Mouse (Mus musculus): Measurements from ENCODE around the gene Map3k20. TPM values are rescaled to one million over a fixed set of nuclear protein-coding genes. Genes with fewer than 3 reads are reported as not detected.

Gene Map3k20
- total RNA-seq, 2 experiments from 2014 or later, result 270 to 291 TPM

DNA sequence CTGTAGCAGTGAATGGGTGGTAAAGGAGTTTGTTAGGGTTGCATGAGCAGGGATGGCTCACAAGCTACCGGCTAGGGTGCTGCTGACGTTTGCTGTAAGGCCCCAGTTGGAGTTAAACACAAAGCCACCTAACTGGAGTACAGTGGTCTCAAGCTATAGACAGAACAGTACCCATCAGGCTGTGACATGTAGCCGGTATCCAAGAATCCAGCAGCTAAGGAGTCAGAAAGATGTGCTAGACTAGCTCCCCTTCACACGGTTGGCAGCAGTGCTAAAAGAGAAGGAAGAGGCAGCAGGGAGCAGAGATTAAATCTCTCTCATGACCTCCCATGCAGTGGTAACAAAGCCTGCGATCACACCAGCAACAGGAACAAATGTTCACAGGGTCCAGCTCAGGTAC, 36.2 kb downstream of the Map3k20 start:
- DNase-seq, result no peak

DNA sequence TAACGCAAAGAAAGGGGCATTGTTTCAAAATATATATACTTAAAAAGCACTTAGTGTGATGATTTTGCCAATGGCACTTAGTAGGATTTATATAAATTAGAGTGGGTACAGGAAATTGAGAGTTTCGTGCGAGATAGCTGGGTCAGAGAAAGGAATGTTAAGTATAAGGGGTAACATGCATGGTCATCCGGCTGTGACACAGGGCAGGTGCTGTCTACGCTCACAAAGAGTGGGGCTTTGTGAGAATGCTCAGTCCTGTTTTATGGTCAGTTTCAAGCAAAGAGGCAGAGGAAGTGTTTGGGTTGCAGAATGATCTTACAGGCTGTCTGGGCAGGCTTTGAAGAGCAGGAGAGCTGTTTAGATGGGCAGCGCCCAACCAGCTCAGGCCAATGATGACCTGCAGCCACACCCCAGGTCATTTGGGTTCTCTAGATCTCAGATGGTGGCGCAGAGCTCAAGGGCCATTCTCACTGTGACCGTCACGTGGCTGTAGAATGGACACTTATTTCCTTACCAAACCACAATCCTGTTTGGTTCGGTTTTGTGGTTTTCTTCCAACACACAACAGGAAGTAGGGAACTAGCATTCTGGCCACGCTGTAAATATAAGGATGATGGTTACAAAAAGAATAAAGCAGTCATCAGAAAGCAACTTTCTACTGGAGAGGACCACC, 37.4 kb downstream of the Map3k20 start:
- no peak for DNase-seq

DNA sequence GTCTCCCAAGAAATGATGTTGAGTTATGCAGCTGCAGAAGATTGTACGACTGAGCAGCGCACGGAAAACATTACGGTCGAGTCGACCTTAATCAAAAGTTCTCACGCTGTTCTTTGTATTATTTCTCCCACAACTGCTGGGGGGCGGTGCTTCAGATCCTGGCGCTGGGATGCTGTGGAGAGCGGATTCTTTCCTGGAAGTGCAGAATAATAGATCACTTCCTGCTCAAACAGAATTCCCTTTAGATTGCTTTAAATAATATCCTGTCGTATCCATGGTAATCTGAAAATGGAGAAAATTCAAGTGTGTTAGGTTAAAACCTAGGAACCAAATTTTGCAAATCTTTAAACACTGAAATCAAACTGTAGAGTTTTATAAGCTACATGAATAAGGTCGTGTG, 39.0 kb downstream of the Map3k20 start:
- DNase-seq, result peak in 1 of 2 experiments; percentile 46

DNA sequence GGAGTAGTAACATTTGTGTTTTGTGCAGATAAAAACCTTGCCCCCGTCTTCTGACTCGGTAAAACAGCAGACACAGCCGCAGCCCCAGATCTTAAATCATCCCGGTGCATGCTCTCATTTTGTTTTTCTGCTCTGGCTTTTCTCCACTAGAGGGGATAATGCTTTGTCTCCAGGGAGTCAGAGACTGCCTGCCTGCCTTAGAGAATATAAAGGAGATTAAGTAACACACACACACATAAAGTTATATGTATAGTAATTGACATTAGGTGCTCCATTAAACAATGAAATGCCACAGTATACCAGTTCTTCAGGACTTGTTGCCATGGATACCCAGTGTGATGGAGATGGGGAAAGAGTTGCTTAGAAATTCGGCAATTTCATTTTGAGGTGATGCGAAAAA, 41.1 kb downstream of the Map3k20 start:
- DNase-seq, result no peak

DNA sequence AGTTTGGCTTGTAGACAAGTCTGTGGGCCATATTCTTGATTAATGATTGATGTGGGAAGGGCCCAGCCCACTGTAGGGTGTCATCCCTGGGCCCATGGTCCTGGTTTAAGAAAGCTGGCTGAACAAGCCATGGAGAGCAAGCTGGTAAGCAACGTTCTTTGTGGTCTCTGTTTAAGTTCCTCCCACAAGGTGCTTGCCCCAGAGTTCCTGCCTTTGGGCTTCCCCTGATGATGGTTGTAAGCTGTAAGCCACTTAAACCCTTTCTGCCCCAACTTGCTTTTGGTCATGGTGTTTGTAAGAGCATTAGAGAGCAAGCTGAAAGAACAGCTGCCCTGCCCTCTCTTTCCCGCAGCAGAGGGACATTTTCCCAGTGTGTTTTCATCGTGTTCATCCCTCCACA, 43.0 kb downstream of the Map3k20 start:
- DNase-seq, result no peak

DNA sequence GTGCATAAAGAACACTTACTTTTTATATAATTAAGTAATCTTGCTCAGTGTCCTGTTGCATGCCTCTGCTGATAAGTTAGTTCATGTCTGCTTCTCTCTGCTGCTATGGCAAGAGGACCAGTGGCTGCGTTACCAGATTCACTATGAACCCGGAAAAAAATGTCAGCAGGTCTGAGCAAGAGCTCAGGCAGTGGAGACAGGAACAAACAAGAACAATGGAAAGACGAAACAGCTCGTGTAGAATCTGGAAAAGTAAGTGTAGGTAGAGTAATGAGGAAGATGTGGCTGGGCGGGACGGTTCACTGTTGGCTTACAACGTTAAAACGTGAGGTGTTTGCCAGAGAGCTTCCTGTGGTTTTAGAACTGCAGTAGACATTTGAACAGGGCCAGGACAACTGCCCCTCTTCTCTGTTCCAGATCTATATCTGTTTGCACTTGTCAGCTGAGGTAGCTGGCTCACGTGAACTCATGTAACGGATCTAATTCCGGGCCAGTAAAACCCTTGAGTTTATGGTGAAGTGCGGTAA, 45.6 kb downstream of the Map3k20 start:
- no peak for DNase-seq

DNA sequence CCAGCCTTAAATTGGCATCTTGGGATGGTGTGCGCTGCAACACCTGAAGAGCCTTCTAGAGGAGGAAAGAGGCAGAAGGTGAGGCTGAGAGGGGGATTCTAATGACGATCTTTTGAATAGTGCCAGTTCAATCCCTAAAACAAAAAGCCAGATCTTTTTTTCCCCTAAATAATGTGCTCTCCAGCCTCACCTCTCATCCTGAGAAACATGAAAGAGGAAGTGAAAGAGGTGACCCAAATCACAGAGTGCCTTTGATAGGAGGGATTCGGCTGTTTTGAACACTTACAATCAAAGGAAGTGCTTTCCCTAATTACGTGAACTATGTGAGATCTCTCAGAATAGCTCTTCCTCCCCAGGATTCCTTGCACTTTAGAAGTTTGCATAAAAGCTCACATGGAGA, 46.6 kb downstream of the Map3k20 start:
- no peak for DNase-seq

DNA sequence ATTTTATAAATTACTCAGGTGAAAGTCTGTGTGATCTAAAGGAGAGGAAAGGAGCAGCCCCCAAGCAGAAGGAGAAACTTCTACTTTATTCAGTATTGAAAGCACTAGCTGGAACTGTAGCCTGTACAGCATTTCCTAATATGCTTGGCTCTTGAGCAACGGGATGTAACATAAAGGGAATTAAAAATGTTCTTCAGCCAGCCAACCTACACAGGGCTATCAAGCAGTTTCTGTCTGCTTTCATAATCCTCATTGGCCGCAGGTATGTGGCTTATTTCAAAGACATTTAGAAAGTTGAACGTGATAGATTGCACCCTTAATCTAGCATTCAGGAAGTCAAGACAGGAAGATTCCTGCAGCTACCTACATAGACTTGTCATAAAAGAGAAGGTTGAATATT, 47.8 kb downstream of the Map3k20 start:
- no peak for DNase-seq

DNA sequence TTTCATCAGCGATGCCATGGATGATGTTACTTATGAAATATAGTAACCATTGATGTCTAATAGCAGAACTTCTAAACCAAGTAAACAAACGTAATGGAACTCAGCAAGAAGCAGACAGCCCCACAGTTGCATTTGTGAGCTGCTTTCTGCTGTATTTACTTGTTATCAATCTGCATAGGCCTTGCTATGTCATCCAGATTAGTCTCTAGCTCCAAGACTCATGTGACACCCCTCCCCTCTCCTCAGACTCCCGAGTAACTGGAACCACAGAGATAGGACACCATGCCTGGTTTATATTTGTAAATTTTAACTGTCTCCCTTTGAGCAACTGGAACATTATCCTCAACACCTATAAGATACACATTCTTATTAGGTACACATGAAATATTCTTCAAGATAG, 51.4 kb downstream of the Map3k20 start:
- no peak for DNase-seq

DNA sequence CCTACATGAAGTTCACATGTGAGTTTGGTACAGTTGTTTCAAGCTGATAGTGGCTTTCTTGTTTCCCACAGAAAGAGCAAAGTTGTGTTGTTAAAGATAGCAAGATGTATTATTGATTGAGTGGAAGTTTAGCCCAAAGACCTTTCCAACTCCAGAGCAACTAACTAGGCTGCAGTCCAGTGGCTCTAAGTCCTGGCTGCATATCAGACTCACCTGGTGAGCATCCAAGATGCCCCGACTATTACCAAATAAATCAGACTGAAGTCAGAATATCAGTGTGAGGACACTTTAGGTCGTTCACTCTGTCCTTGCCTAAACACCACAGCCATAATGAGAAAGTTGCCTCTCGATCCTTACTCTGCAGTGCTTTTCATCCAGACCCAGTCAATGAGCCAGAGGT, 59.8 kb downstream of the Map3k20 start:
- no peak for DNase-seq

DNA sequence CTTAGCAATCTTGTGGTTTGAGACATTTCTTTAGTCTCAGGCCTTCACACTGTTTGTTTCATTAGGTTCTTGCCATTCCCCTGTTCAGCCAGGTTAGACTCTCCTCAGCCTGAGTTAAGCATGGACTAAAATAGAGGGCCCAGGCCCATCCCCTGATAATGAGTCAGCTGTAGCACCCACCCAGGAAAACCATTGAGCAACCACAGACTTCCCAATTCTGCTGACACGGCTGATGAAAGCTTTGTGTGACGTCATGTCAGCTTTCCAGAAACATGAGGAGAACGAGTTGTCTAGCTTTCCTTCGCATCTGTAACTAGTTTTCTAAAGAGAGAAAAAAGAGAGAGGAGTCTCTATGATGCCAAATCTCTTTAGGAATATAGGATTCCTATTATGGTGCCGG, 65.9 kb downstream of the Map3k20 start:
- peak in 1 of 2 experiments; percentile 50 for DNase-seq

DNA sequence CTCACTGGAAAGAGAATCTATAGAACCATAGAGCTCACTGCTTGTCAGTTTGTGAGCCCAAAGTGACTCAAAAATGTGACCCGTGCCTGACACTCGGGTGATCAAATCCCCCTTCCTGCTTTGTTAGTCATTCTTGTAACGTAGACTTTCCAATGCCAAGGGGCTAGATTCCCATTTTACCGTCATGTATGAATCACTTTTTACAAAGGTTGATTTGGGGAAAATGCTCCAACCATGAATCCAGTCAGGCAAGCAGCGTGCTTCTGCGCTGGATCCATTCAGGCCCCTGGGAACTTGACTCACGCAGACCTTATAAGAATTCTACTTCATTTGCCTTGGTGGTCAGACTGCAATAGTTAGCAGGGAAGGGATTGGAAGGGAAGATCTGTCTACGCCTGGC, 66.3 kb downstream of the Map3k20 start:
- no peak for DNase-seq

DNA sequence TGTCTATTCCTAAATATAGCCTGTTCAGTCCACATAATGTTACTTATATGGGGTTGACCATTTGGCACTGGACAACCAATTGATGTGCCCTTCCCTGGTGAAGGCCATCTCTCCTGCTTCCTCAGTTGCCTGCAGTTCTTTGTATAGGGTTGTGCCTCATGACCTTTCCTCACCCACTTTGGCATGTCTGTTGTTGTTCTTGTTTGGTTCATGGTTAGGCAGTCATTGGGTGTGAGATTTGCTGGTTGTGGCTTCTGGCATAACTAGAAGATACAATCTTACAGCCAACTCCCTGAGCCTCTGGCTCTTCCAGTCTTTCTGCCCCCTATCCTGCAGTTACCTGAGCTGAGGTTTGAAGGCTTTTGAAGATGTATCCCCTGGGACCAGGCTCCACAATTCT, 67.3 kb downstream of the Map3k20 start:
- no peak for DNase-seq

DNA sequence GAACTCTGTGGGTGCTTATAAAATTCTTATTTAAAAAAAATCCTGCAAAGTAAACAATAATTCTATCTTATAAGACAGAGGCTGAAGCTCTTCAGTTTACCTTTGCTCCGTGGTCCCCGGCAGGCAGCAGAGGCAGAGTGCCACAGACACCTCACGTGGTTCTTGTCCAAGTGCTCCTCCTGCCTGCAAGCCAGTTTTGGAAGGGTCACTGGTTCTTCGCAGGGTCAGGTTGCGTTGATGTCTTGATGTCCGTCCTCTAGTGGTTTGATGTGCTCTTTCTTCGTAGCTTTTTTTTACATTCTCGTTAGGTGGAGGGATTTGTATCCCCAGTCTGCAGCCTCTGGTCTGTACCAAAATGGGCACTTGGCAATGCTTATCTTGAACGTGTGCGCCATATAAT, 71.0 kb downstream of the Map3k20 start:
- DNase-seq, result no peak

DNA sequence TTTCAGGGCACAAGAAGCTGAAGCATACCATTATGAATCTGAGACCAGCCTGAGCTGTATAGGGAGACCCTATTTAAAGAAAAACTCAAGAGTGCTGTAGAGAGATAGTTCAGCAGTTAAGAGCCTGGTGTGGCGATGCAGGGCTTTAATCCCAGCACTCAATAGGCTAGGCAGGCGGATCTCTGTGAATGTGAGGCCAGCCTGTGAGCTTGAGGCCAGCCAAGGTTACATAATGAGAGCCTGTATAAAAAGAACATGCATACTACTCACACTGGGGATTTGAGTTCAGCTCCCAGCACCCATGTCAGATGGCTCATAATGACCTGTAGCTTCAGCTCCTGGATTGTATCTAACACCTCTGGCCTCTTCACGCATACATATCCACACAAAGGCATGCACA, 76.1 kb downstream of the Map3k20 start:
- peak in 1 of 2 experiments; percentile 43 for DNase-seq

DNA sequence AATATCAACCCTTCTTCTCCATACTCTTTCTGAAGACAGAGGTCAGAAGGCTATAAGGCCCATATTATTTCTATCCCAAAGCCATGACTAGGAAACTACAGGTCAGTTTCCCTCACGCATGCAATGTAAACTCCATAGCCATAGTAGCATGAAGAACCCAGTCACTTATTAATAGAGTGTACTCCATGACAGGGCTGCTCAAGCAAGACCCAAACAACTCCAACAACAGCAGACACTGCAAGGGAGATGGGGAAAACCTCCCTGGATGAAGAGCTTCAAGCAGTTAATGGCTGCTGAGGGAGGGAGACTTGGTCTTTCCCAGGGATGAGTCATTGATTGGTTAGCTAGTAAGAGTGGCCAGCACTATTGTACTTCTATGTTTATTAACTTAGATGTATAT, 78.0 kb downstream of the Map3k20 start:
- DNase-seq, result no peak

DNA sequence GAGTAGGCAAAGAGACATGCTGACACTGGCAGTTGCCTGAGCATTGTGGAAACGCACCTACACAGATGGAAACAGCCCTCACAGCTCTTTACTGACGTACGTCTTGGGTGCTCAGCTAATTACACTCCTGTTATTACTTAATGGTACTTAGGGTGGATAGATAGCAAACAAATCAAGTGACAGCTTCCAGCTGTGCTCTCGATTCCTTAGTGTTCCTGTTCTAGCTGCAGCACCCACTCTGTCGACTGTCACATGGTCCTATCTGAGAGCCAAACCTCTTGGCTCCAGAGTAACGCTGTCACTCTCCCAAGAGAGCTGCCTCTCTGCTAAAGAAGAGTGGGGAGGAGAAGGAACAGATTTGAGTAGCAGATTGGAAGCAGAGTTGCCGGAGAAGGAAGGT, 80.5 kb downstream of the Map3k20 start:
- DNase-seq, result peak; percentile 81 to 89

DNA sequence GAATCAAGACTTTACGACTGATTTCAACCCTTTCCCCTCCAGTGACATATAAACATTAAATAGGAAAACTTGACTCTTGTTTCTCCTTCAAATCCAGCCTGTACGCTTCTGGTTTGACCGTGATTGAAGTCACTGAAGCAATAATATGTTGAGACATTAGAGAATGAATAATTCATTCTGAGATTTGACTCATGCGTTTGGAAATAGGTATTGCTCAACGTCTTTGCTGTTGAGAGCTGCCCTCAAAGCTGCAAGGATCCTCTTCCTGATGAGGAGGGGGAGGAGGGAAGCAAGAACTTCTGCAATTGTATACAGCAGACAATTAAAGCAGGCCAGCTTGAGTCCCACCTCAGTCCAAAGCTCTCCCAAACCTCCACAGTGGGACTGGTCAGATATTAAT, 81.1 kb downstream of the Map3k20 start:
- no peak for DNase-seq

DNA sequence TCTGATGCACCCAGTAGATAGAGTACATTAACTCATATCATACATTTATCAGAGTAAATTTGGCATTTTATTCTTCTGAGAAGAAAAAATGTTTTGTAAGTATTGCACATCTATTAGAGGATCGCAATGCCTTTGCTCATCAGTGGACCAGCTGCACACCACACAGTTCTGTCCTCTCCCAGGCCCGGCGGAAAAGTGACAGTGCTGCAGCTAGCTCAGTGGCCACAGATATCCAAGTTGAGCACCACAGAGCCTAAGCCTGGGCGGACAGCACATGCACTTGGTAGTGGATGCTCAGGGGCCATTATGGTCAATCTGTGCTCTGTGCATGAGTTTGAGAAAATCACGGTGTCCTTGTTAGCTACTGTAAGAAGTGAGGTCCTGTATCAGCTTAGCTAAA, 82.4 kb downstream of the Map3k20 start:
- no peak for DNase-seq

DNA sequence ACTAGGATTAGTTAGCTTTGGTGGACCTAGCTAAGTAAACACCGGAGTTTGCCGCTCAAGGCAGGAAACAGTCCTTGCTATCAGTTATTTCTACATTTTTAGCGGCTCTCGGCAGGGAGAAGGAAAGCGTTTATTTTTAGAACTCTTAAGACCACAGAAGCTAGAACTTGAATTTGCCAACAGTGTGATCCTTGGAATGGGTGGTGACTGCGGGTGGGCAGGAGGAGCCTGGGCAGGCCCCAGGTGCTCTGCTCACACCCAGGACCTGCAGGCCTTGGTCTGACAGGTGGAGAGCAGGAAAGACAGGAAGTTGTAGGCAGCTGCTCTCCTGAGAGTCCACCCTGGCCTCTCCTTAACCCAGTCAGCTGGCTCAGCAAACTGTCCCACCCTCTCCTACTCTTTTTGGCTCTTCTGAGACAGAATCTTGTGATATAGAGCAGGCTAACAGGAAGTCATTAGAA, 83.7 kb downstream of the Map3k20 start:
- peak; percentile 58 to 63 for DNase-seq

DNA sequence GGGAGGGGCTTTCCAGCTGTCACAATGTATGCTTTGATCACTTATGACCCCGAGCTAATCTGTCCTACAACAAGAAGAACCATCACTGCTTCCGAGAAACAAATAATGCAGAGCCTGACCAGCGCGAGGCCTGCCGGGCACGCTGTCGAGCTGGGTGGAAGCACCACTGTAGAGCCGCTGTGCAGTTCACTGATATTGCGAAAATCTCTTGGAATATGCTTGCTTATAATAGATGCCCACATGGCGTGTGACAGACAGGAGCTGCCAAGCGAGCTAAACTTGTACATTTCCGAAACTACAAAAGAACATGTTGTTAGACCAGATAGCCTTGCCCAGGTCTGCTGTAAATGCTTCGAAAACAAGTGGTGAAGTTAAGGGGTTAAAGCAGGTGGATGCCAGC, 86.7 kb downstream of the Map3k20 start:
- no peak for DNase-seq

DNA sequence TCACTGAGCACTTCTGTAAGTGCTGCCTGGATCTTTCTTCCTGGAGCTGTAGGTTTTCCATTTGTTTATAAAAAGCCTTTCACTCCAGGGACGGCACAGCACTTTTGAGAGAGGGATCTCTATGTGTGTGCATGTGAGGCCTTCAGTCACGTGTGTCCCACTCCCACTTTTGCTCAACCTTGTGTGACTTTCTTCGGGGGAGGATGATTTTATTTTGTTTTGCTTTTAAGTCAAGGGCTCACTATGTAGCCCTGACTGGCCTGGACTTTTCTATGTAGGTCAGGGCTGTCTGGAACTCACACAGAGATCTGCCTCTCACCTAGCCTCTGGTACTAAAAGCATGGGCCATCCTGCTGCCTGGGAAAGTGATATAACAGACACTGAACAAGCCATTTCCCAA, 88.6 kb downstream of the Map3k20 start:
- no peak for DNase-seq

DNA sequence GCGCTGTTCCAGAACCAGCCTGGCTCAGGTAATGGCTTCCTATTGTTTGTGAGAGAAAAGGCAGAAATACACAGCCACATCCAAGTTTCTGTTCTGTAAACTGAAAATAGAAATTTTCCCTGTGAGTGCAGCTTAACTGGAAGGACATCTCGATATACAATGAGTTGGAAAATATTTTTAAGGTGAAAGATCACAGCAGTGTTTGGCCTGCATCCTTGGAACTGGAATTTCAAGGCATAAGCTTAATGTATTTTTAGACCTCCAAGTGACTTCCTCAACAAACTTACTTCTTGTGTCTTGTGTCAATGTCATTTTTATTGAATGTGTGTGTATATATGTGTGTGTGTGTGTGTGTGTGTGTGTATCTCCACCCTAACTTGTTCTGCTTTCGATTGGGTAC, 90.4 kb downstream of the Map3k20 start:
- DNase-seq, result no peak

DNA sequence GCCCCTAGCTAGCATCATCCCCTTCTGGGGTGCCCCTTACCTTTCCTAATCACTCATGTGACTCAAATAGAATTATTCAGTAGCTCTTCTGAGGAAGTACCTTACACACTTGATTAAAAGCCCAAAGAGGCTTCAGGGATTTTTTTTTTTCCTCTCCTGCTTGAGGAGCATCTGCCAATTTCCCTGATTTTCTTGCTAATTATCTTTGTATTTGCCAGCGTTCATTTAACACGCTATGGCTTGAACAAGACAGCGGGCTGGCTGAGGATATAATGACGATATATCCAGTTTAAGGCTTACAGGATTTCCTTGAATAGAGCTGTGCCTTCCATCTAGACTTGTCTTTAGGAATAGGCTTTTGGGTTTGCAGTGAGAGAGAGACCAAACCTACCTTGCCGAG, 91.5 kb downstream of the Map3k20 start:
- DNase-seq, result no peak

DNA sequence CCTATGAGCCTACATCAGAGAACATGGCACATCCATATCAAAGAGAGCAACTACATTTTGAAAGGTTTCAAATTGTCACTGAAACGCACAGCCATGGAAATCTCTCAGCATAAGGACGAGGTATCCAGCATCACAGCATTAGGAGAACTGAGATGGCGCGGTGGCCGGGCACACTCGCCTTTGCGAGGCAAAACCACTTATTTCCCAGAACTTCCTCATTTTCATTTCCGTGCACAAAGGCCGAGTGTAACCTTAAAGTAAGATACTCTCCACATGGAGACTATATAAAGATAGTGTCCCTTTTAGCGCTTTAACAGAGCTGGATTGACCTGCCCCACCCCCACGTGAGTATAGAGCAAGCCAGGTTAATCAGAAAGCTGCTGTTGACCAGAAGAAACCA, 94.0 kb downstream of the Map3k20 start:
- no peak for DNase-seq
